Mouse (Mus musculus) adrenal gland, adult 8-10 months (tissue): ENCODE measurements around the gene Wipi1. TPM values are rescaled to one million over a fixed set of nuclear protein-coding genes. Genes with fewer than 3 reads are reported as not detected.
"Not testable (repeated sequence)": the region's sequence is repeated elsewhere in the genome, so short reads cannot be mapped to it uniquely, and the experiment has no call there.

ENCODE experiments used
- DNase-seq: peaks from one replicate; pipeline ENCODE4 v3.0.0; 2022
- total RNA-seq, 4 experiments: library from RNA; stranded (reverse); gene quantifications; 2 replicates each; pipeline ENCODE4 v1.2.4; 2022

Wipi1 gene
- total RNA-seq, 4 experiments from 2014 or later, result 32.2 to 43.7 (median 40.0) TPM

GRCm38 (mm10) chr11:109619055-109619454 is 7.3 kb upstream of the Wipi1 start:
- not testable (repeated sequence) for DNase-seq

GRCm38 (mm10) chr11:109616766-109617165 is 5.0 kb upstream of the Wipi1 start:
- no peak for DNase-seq

GRCm38 (mm10) chr11:109616352-109616751 is 4.6 kb upstream of the Wipi1 start:
- DNase-seq, result no peak

DNA sequence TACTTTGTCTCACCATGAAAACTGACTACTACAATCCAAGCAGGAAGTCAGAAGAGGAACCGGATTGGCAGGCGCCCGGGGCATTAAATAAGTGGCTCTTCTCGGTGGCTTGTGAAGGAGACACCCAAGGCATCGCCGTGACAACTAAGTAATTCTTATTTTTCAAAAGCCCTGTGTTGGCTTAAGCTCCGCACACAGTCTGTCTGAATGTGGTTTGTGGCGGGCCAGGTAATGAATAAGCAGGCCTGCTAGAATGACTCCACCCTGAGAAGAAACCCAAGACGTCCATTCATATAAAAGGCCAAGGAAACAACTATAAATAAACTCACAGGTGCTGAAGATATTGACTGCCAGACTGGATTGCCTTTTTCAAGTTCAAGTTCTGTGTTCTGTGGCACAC is 3.5 kb upstream of the Wipi1 start:
- DNase-seq, result no peak

- no peak for DNase-seq
Measured at GRCm38 (mm10) chr11:109612871-109613529, 1.2 kb upstream of the Wipi1 start.

DNA sequence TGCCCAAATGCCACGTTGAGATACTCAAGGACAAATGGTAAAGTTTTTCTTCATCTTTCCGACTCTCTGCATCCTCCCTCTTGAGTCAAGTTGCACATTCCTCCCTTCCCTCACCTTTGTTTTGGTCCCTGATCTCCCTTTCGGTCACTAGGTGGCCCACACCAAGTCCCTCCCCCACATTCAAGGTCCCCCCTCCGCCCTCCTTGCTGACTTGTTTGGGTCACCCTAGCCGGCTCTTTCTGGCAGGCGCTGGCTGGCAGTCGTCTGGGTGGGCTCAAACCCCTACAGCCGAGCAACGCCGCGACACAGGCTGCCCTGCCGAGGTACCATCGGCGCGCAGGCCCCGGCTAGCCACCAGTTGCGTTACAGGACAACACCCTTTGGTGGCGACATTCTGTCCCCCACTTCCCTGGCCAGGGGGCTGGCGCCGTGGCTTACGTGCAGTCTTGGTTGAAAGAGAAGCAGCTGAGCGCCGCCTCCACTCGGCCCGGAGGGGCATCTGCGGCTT is 918 bp downstream of the Wipi1 start:
- no peak for DNase-seq

GRCm38 (mm10) chr11:109610046-109610794 is 1.5 kb downstream of the Wipi1 start:
- peak; percentile 20 for DNase-seq

- no peak for DNase-seq
Measured at GRCm38 (mm10) chr11:109608976-109609625, 2.7 kb downstream of the Wipi1 start.

GRCm38 (mm10) chr11:109607600-109607999 is 4.2 kb downstream of the Wipi1 start:
- no peak for DNase-seq

- DNase-seq, result no peak
Measured at GRCm38 (mm10) chr11:109598778-109599570, 12.8 kb downstream of the Wipi1 start.

DNA sequence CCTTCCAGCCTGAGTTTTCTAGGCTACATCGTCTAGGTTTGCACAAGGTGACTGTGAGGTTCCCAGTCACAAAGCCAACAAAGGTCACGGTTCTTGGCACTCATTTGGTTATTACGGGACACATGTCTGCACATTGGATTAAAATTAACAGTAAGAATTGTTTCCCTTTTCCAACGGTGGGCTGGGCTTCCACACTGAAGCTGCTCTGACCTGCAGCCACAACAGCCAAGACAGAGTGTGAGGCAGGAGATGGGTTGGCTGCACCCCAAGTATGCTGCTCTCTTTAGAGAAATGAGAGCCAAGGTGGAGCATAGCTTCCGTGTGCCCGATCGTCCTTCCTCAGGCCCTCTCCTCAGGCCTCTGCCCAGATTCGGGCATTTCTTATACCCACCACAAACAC is 17.0 kb downstream of the Wipi1 start:
- no peak for DNase-seq

GRCm38 (mm10) chr11:109593200-109593981 is 18.4 kb downstream of the Wipi1 start:
- DNase-seq, result no peak

- DNase-seq, result no peak
Measured at GRCm38 (mm10) chr11:109591511-109591910, 20.3 kb downstream of the Wipi1 start.

DNA sequence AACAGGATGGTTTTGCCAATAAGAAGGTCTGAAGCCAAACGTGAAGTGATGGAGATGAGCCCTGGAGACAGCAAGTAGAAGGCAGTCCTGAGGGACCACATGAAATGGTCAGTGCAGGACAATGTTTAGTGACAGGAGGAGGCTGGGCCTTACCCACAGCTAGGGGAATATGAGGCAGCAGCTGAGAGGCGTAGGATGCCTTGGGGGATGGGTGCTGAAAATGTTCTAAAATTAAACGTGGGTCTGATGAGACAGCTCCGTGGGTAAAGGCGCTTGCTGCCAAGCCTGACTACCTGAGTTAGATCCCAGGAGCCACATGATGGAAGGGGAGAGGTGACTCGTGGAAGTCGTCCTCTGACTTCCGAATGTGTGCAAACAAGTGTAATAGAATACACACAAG is 21.8 kb downstream of the Wipi1 start:
- no peak for DNase-seq

DNA sequence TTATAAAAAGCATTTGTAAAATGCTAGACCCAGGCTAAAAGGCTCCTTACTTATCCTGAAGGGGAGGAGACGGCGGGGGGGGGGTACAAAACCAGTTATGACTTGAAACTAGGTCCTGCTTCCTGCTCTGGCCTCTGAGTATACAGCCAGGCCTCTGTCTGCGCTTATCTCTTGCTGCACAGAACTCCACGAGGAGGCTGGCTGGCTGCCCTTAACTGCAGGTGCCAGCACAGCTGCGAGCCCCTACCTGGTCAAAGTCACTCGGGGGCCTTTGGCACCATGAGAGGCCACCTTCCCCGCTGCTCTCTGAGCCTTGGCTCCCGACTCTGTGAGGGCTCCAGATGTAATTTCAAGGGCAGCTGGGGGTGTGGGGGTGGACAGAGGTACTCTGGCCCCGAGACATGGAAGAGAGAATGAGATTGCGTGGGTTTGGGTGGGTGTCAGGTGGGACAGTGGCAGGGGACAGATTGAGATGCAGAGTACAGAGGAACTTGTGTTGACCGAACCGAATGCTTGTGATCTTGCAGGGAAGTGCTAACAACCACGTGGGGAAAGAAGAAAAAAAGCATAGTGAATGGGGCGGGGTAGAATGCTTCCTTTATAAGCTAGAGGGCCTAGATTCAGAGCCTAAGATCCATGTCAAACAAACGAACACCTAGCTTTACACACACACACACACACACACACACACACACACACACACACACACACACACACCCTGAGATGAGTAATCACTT is 24.0 kb downstream of the Wipi1 start:
- no peak for DNase-seq

GRCm38 (mm10) chr11:109587019-109587418 is 24.7 kb downstream of the Wipi1 start:
- no peak for DNase-seq

- DNase-seq, result no peak
Measured at GRCm38 (mm10) chr11:109586424-109586823, 25.3 kb downstream of the Wipi1 start.

DNA sequence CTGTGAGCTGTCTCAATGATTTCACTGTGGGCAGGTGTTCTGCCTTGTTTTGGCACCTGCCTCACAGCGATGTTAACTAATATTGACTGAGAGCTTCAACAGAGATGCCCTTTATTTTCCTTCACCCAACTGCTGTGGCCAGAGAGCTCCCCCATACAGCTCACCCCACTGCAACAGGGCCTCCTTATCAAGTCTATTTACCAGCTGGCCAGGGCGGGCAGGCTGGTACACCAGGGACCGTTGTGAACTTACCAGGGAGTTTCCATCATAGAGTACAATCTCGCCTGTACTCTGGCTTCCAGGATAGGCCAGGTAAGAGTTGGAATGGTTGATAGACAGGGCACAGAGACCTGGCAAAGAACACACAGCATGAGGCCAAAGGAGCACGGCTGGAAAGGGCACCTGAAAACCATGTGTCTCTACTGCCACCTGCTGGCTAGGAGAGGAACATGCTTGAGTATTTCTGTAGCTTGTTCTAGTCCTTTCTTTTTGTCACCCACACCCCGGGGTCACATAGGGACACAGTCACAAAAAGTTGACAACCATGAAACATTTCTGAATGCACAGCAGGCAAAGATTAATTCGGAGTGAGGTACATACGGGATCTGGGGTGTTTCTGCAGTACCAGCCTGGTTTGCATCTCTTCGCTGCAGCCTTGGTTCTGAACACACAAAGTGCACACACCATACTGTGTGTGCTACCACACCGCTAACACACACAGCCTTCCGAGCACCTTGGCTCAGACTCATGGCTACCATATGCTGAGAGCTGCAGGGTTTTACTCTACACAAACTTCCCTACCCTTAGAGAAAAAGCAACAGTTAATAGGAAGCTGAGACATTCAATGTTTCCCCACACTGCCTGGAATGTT is 26.7 kb downstream of the Wipi1 start:
- DNase-seq, result peak; percentile 52

DNA sequence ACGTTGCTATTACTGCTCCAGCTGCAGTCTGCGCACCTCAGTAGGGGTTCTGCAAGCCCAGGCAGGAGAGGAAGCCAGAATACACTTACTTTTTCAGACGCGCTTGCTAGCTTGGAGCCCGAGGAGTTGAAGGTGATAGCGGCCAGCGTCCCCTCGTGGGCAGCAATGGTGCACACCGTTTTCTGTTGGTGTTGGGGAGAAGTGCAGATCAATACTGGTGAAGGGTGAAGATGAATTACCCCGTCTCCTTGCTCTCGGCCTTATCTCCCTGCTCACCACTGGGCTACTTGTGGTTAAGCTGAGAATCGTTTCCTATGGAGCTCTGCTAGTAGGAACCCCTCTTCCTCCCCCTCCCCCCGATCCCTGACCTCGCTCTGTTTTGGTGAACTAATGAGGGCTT is 27.8 kb downstream of the Wipi1 start:
- no peak for DNase-seq

- no peak for DNase-seq
Measured at GRCm38 (mm10) chr11:109579999-109580398, 31.8 kb downstream of the Wipi1 start.
